Mouse (Mus musculus) kidney, adult 9 months (tissue): ENCODE data around the gene 2610301B20Rik.

Experiments used
- DNase-seq: peaks from one replicate; pipeline ENCODE4 v3.0.0; 2022

2610301B20Rik gene

DNA sequence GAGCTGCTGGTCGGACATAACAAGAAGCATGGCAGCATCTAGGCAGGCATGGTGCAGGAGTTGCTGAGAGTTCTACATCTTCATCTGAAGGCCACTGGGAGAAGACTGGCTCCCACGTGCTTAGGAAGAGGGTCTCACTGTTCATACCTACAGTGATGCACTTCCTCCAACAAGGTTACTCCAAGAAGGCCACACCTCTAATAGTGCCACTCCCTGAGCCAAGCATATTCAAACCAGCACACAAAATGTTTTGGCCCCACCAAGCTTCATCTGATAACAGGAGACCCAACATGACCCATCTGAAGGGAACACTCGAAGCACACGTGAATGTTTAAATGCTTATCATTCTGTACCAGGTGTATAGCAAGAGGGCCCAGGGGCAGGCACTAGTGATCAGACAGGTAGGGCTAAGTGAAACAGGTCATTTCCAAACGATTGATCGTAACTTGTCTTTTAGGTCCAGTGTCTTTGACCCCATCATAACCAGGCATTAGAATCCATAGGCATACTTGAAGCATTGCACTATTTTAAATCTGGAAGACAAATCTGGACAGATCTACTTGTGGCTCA, 37.7 kb downstream of the 2610301B20Rik start:
- DNase-seq: no peak

GRCm38 (mm10) chr4:10912611-10913301, 38.5 kb downstream of the 2610301B20Rik start:
- peak; percentile 97 for DNase-seq

GRCm38 (mm10) chr4:10913409-10913808, 39.1 kb downstream of the 2610301B20Rik start:
- peak; percentile 55 for DNase-seq

GRCm38 (mm10) chr4:10914766-10915165, 40.5 kb downstream of the 2610301B20Rik start:
- no peak for DNase-seq

GRCm38 (mm10) chr4:10915271-10915670, 41.0 kb downstream of the 2610301B20Rik start:
- DNase-seq: no peak

GRCm38 (mm10) chr4:10918402-10918801, 44.1 kb downstream of the 2610301B20Rik start:
- no peak for DNase-seq

DNA sequence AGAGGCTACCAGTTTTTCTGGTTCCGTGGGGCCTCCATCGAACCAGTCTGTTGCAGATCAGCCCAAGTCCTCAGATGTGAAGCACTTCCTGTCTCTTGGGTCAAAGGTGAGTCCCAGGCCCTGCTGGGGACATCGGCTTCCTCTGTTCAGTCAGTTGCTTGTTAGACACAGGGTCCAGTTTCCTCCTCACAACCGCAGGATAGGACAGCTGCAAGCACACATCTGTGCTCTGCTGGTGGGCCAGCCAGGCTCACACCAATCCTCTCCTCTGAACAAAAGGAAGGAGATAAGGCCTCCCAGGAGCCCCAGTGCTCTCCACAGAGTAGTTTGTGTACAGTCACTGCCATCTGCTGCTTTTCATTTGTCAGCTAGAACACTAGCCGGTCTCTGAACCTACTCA, 44.8 kb downstream of the 2610301B20Rik start:
- no peak for DNase-seq

DNA sequence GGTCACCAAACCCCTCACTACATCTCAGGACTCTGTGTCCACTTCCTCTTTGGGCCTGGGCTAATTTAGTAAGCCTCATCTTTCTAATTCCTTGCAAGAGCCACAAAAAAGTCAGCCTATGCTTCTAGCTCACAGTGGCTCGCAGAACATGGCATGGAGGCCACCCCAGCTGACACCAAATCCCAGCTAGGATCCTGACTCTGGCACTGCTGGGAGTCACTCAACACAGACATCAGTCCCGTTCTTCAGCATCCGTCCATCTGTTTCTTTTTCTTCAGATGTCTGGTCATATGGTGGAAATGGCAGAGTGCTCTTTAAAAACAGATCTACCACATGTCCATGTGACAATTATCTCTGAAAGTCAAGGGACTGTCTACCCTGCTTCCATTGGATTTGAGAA, 45.2 kb downstream of the 2610301B20Rik start:
- no peak for DNase-seq

DNA sequence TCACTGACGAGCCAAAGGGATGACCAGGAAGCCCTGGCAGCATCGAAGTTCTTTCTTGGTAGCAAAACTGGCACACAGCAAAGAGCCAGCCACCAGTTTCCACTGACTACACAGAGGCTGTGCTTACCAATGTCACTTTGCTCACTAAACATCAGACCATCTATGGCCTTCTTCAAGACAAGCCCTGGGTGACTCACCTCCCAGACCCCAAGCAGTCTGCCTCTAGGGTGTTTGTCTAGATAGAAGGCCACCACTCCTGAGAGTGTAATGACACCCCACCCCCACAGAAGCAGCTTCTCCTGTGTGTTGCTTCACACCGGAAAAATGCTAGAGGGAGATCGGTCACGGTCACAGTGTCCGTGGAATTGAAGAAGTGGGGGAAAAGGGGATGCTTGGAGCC, 45.7 kb downstream of the 2610301B20Rik start:
- no peak for DNase-seq

DNA sequence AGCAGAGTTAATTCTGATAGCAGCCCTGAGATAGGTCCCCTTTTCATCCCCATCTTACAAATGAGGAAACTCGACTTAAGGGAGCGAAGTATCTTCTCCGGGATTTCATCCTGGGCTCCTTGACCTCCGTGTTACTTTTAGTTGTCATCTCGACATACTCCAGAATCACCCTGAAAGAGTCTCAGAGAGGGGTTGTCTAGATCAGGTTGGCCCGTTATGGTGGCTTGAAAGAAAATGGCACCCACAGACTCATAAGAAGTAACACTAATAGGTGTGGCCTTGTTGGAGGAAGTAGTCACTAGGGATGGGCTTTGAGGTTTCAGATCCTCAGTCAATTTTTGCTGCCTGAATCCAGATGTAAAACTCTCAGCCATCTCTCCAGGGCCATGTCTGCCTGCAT, 46.3 kb downstream of the 2610301B20Rik start:
- no peak for DNase-seq

GRCm38 (mm10) chr4:10923180-10923579, 48.9 kb downstream of the 2610301B20Rik start:
- DNase-seq: peak; percentile 74

DNA sequence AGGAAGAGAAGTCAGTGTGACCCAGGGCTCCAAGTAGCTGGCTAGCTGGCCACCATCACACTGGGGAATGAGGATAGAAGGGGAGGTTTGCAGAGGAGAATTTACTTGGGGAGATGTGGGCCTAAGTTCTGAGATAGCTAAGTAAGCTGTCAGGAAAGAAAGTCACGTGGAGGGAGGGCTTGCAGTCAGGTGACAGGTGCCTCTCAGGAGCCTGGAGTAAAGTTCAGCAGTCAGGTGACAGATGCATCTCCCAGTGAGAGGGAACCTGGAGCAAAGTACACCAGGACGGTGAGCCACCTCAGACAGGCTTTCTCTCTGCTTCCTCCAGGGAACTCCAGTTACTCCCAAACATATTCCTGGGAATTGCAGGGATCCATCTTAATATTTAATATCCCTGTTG, 49.8 kb downstream of the 2610301B20Rik start:
- peak; percentile 95 for DNase-seq

DNA sequence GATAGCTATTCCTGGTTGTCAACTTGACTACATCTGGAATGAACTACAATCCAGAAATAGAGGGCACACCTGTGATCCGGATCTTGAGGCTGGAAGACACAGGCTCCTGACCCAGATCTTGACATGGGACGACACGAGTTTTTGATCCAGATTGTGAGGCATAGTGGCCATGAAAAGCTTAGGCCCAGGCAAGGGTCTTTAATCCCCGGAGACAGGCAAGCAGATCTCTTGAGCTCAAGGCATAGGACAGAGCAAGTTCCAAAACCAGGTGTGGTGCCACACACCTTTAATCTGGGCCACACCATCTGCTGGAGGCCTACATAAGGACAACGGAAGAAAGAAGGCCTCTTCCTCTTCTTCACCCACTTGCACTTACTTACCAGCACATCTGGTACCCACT, 50.2 kb downstream of the 2610301B20Rik start:
- no peak for DNase-seq

DNA sequence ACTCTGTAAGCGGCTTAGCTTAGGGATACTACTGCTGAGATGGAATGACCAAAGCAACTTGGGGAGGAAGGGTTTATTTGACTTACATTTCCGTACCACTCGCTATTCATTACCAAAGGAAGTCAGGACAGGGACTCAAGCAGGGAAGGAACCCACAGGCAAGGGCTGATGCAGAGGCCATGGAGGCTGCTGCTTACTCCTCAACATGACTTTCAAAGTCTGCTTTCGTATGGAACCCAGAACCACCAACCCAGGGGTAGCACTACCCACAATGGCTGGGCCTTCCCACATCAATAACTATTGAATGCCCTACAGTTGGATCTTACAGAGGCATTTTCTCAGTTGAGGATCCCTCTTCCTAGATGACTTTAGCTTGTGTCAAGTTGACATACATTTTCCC, 52.1 kb downstream of the 2610301B20Rik start:
- DNase-seq: no peak

GRCm38 (mm10) chr4:10928158-10928557, 53.9 kb downstream of the 2610301B20Rik start:
- DNase-seq: no peak

DNA sequence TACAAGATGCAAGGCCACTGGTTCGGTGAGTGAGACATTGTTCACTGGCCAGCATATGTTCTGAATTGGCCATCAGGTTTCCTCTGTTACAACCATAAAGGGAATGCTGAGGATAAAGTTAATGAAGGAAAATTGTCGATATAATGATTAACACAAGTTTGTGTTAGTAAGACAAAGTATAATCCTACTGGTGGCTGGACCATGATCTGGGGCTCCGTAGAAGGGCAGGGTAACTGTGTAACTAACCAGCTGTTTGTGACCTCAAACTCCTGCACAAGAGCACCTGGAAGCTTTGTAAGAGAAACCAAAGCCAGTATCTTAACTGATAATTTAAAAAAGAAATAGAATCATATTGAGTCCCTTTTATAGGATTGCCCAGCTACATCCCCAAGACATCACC, 55.4 kb downstream of the 2610301B20Rik start:
- DNase-seq: peak; percentile 88

DNA sequence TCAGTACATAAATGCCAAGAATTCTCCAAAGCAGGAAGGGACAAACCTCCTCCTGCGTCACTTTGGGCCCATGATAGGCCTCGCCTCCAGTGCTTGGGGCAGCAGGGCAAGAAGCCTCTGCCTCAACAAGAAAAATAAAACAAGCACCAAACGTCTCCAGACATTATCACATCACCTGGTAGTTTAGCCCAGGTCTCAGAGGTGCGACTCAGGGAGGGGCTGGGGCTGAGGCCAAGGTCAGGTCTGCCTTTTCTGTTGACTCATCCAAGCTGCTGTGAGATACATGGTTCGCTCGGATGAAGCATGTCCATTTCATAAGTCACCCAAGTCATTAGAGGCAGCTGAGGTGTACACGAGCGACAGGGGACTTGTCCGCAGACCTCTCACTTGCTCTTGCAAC, 56.7 kb downstream of the 2610301B20Rik start:
- DNase-seq: peak; percentile 50

GRCm38 (mm10) chr4:10932091-10932745, 57.9 kb downstream of the 2610301B20Rik start:
- no peak for DNase-seq

- DNase-seq: no peak
Observed at GRCm38 (mm10) chr4:10932782-10933181, 58.5 kb downstream of the 2610301B20Rik start.

DNA sequence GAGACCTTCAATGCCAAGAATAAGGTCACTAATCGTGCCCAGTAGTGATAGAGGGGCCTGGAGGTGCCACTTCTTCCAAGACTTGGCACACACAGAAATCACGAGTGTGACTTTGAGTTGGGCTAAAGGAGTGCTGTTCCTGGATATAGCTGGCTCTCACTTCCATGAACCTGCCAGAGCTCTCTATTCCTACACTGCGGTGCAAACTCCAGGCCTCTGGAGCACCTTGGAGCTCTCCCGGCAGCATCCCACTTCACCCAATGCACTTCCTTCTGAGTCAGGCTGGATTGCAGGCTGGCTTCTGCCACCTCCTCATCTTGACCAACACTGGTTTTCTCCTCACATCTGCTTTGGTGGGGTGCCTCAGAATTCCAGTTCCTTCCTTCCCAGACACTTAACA, 62.5 kb downstream of the 2610301B20Rik start:
- DNase-seq: no peak
